ENCODE assay signal across 8 mouse cellular contexts in the genomic region with DNA sequence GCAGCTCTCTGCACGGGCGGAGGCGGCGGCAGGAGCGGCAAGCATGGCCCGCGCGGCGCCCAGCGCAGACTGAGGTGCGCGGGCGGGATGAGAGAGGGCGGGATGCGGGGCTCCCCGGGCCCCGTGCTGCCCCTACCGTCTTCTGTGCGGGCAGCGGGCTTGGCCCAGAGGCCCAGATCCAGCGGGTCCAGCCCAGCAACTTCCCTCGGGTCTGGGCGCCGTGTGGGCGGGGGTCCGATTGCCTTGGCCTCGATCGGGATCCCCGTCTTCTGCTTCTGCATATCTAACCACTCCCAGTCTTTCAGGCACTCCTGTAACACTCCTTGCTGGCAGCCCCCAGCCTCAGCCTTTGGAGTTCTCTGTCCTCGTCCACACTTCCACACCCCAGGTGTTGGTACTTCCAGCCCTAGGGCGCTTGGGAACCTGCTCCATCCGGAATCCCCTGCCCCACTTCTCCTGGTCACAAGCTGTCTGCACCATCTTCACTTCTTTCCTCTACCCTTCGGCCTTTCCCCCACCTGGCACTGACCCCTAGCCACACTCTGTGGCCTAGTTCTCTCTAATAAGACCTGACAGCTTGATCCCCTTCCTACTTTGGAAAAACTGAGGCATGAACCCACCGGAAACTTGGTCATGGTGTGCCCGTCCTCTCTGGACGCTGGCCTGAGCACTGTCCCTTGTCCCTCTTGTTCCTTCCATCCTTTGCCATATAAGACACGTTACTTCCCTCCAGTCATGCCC. TPM values are rescaled to one million over a fixed set of nuclear protein-coding genes. Genes with fewer than 3 reads are reported as not detected.
DNase-seq lines count a peak whose midpoint lies in the region; ATAC-seq and TF ChIP-seq lines count a peak whose summit lies in the region.

No protein-coding gene starts in this region.

- WGBS in neural tube, embryonic 11.5 days, result under 1% methylated on average over 33 of the region's 37 CpGs
- 3% methylated on average over 37 of the region's 37 CpGs for WGBS in intestine, embryonic 16.5 days
- 1% methylated on average over 29 of the region's 37 CpGs for WGBS in midbrain, postnatal 0 days

- H3K27me3 ChIP-seq in neural tube, embryonic 11.5 days (ENCODE audit: control insufficient read depth, insufficient read depth, low read length), result no peaks in the 10 kb centered on the region
- no peaks in the 10 kb centered on the region for H3K27me3 ChIP-seq in intestine, embryonic 16.5 days (replicated peaks; ENCODE audit: control insufficient read depth, insufficient read depth, low read length)
- no peaks in the 10 kb centered on the region for H3K27me3 ChIP-seq in midbrain, postnatal 0 days (ENCODE audit: insufficient read depth, low read length)

- peak overlapping the region; percentile 86 for H3K4me2 ChIP-seq in neural tube, embryonic 11.5 days (ENCODE audit: low read depth)
- peak overlapping the region; percentile 75 for H3K4me2 ChIP-seq in intestine, embryonic 16.5 days (ENCODE audit: low read depth, low read length)
- H3K4me2 ChIP-seq in midbrain, postnatal 0 days (ENCODE audit: low read depth, low read length, poor library complexity, severe bottlenecking), result peak overlapping the region; percentile 85

- peak overlapping the region; percentile 77; the same call in 1 of the 2 replicates for H3K27ac ChIP-seq in neural tube, embryonic 11.5 days (ENCODE audit: low read depth, low read length)
- peak overlapping the region; percentile 77 for H3K27ac ChIP-seq in intestine, embryonic 16.5 days (ENCODE audit: low read length)
- peak overlapping the region; percentile 74 for H3K27ac ChIP-seq in midbrain, postnatal 0 days (ENCODE audit: low read depth, low read length)

- DNase-seq in embryo, embryonic 10.5 days (ENCODE audit: low spot score), result peak; percentile 51
- no peak for DNase-seq in embryo, embryonic 9.5 days (ENCODE audit: extremely low spot score)
- DNase-seq in neural tube, embryonic 11.5 days (ENCODE audit: low spot score), result no peak
- no peak for DNase-seq in neural tube, embryonic 10.5 days (ENCODE audit: extremely low spot score, low spot score)
- DNase-seq in midbrain, postnatal 0 days (ENCODE audit: low spot score), result no peak
- no peak for DNase-seq in urinary bladder, postnatal 10 days (ENCODE audit: low spot score)

- H3K4me3 ChIP-seq in neural tube, embryonic 11.5 days (ENCODE audit: low read depth, low read length), result peak overlapping the region; percentile 82
- H3K4me3 ChIP-seq in intestine, embryonic 16.5 days (ENCODE audit: low read length), result peak overlapping the region; percentile 82
- H3K4me3 ChIP-seq in midbrain, postnatal 0 days (ENCODE audit: low read depth, low read length), result peak overlapping the region; percentile 77

- peak overlapping the region; percentile 88 for H3K9ac ChIP-seq in neural tube, embryonic 11.5 days (ENCODE audit: low read length)
- peak overlapping the region; percentile 86 for H3K9ac ChIP-seq in intestine, embryonic 16.5 days (ENCODE audit: low read depth, low read length)
- H3K9ac ChIP-seq in midbrain, postnatal 0 days (replicated peaks; ENCODE audit: low read length, poor library complexity, severe bottlenecking), result peak overlapping the region; percentile 85

- no peaks in the 10 kb centered on the region for H3K36me3 ChIP-seq in neural tube, embryonic 11.5 days (ENCODE audit: control insufficient read depth, insufficient read depth, low read length)
- H3K36me3 ChIP-seq in intestine, embryonic 16.5 days (ENCODE audit: control insufficient read depth, insufficient read depth, low read length), result no peaks in the 10 kb centered on the region
- no peaks in the 10 kb centered on the region for H3K36me3 ChIP-seq in midbrain, postnatal 0 days (ENCODE audit: insufficient read depth, low read length)

- H3K4me1 ChIP-seq in neural tube, embryonic 11.5 days (ENCODE audit: control insufficient read depth, insufficient read depth, low read length), result peaks cover 15% of the 10 kb centered on the region
- H3K4me1 ChIP-seq in intestine, embryonic 16.5 days (ENCODE audit: control insufficient read depth, insufficient read depth, low read length), result peaks cover 13% of the 10 kb centered on the region
- peaks cover 13% of the 10 kb centered on the region for H3K4me1 ChIP-seq in midbrain, postnatal 0 days (ENCODE audit: insufficient read depth, low read length)

- no peaks in the 10 kb centered on the region for H3K9me3 ChIP-seq in neural tube, embryonic 11.5 days (ENCODE audit: control insufficient read depth, low read length)
- no peaks in the 10 kb centered on the region for H3K9me3 ChIP-seq in intestine, embryonic 16.5 days (ENCODE audit: control insufficient read depth, low read length)
- no peaks in the 10 kb centered on the region for H3K9me3 ChIP-seq in midbrain, postnatal 0 days (ENCODE audit: low read length)

- no peak for TF ChIP-seq CTCF in midbrain, postnatal 0 days (IDR thresholded peaks at IDR 0.05)

- ATAC-seq in neural tube, embryonic 11.5 days (ENCODE audit: insufficient read depth, low FRiP score, low TSS enrichment), result peak; percentile 66
- ATAC-seq in erythroid progenitor cell, adult 5-6 weeks (replicated peaks; ENCODE audit: low FRiP score, poor library complexity, severe bottlenecking), result 0 out of 2 replicates have a peak, but pooled peaks have one; percentile 2
- ATAC-seq in intestine, embryonic 16.5 days, result peak; percentile 72
- ATAC-seq in midbrain, postnatal 0 days (ENCODE audit: low FRiP score), result peak; percentile 14; the same call in 1 of the 2 replicates

RNA-seq across cellular contexts. Expression of a gene that starts 0.5 kb away (rescaled TPM):
- polyA plus RNA-seq in neural tube, embryonic 11.5 days (2014; fragmentation: Nextera tagmentation; extraction: Ambion mirVana), result 18.2 and 19.1 TPM in 2 replicates
- total RNA-seq in erythroid progenitor cell, adult 5-6 weeks (2015; ENCODE audit: low replicate concordance), result 30.6 and 40.0 TPM in 2 replicates
- 34.0 and 40.6 TPM in 2 replicates for total RNA-seq in erythroid progenitor cell, adult 5-6 weeks (2017; ENCODE audit: low replicate concordance)
- 10.7 and 11.1 TPM in 2 replicates for polyA plus RNA-seq in intestine, embryonic 16.5 days (2015; fragmentation: Nextera tagmentation; extraction: Ambion mirVana)
- 39.7 and 45.7 TPM in 2 replicates for total RNA-seq in midbrain, postnatal 0 days (2014; rRNA removed)
- polyA plus RNA-seq in midbrain, postnatal 0 days (2015; fragmentation: Nextera tagmentation; extraction: Ambion mirVana), result 20.4 and 21.3 TPM in 2 replicates

RNA-seq across cellular contexts. Expression of a gene that starts 17.9 kb away (rescaled TPM):
- 6.4 and 7.5 TPM in 2 replicates for polyA plus RNA-seq in neural tube, embryonic 11.5 days (2014; fragmentation: Nextera tagmentation; extraction: Ambion mirVana)
- 0.42 TPM in 1 of 2 replicates, not detected in the other for total RNA-seq in erythroid progenitor cell, adult 5-6 weeks (2015; ENCODE audit: low replicate concordance)
- total RNA-seq in erythroid progenitor cell, adult 5-6 weeks (2017; ENCODE audit: low replicate concordance), result 0.51 and 1.4 TPM in 2 replicates
- 13.8 and 15.1 TPM in 2 replicates for polyA plus RNA-seq in intestine, embryonic 16.5 days (2015; fragmentation: Nextera tagmentation; extraction: Ambion mirVana)
- total RNA-seq in midbrain, postnatal 0 days (2014; rRNA removed), result 11.8 and 15.5 TPM in 2 replicates
- 3.5 and 4.4 TPM in 2 replicates for polyA plus RNA-seq in midbrain, postnatal 0 days (2015; fragmentation: Nextera tagmentation; extraction: Ambion mirVana)

Comparison
In these comparisons a context has a peak if more than half of its experiments do, and no peak if none do; other contexts are left out.
1. ATAC-seq: peak in every context shown above with its lines; median percentile 72 in intestine, embryonic 16.5 days; 66 in neural tube, embryonic 11.5 days; 14 in midbrain, postnatal 0 days; 2 in erythroid progenitor cell, adult 5-6 weeks.